Mouse (Mus musculus): ENCODE measurements around the gene Ly6g6e. TPM values are rescaled to one million over a fixed set of nuclear protein-coding genes. Genes with fewer than 3 reads are reported as not detected.

Gene Ly6g6e
- total RNA-seq, 2 experiments from 2014 or later, result 2.4 to 2.7 TPM

- intact Hi-C loops (cut with DNase I), result no loop called here
- DNase-seq (ENCODE audit: low spot score in 2 of 2), result no peak
These were observed 27.7 kb upstream of the Ly6g6e start for GRCm38 (mm10) chr17:35048932-35049440.

DNA sequence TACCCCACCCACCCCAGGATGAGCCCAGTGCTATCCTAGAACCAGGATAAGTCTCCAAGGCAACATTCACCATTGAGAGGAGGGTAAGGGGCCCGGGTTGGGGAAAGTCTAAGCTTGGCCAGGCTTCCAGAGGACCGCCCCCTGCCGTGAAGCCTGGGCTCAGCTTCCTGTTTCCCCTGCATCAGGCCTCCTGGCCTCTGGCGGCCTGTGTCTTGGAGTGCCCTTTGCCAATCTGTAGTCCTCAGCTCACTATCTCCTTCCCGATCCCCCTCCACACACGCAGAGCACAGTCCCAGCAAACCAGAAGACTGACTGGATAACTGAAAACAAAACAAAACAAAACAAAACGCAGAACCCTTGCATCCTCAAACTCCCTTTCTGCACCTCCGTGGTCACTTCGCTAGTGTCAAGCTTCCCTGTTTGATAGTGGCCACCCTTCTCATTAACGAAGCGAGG lies 27.1 kb upstream of the Ly6g6e start, which contains the start of gene Clic1:
Gene Clic1 (plus strand): TSS at position 406 of the 456 bp plus-strand sequence.
- intact Hi-C loops (cut with DNase I), result no loop called here
- DNase-seq (ENCODE audit: low spot score in 2 of 2), result no peak

- DNase-seq (ENCODE audit: low spot score in 2 of 2), result no peak
These were observed 26.5 kb upstream of the Ly6g6e start for GRCm38 (mm10) chr17:35050126-35050750.

GRCm38 (mm10) chr17:35051156-35052086 lies 25.3 kb upstream of the Ly6g6e start:
- peak in 1 of 2 experiments; percentile 18 for DNase-seq (ENCODE audit: low spot score in 2 of 2)
- intact Hi-C loops (cut with DNase I), result no loop called here

More at GRCm38 (mm10) chr17:35050126-35050750, 26.5 kb upstream of the Ly6g6e start:
- intact Hi-C loops (cut with DNase I), result no loop called here

DNA sequence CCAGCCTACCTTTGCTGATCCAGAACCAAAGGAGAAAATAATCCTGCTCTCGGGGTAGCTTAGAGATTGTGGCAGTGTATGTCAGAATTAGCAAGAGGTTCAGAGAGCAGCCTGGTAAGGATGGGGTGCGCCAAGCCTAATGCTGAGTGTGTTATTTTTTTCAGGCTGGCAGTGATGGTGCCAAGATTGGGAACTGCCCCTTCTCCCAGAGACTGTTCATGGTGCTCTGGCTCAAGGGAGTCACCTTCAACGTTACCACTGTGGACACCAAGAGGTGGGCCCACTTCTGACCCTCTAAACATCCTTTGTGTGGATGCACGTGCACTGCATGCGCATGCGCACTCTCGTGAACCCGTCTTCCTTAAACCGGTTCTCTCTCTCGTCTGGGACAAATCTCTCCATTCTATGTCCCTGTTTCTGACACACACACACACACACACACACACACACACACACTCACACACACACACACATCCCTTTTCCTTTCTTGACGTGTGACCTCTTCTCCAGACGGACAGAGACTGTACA lies 24.4 kb upstream of the Ly6g6e start:
- DNase-seq (ENCODE audit: low spot score in 2 of 2), result no peak
- intact Hi-C loops (cut with DNase I), result no loop called here

DNA sequence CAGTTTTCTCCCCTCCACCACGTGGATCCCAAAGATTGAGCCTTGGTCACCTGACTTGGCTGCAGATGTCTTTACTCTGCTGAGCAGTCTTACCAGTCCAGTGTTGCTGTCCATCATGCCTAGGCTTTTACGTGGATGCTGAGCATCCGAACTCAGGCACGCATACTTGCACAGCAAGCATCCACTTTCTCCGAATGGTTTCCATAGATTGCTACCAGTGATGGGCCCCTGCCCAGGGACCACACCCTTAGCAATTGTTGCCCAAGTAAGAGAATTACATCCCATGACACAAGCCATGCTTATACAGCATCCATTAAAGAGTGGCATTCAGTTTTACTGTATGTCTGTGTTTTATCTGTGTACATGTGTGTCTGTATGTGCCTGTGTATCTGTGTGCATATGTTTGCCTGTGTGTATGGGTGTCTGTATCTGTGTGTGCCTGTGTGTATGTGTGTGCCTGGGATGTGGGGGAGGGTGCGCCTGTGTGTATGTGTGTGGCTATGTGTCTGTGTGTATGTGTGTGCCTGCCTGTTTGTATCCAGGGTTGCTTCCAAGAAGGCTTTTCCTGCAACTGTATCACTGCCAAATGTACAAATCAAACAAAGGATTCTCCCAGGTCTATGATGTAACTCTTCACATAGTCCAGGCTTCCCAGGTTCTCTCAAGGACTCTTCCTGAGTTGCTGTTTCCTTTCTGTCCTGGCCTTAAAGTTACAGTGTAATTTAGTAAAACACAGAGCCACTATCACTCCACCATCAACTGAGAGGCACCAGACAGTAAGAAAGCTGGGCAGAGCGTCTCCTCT lies 20.8 kb upstream of the Ly6g6e start:
- no peak for DNase-seq (ENCODE audit: low spot score in 2 of 2)
- intact Hi-C loops (cut with DNase I), result no loop called here

- DNase-seq (ENCODE audit: low spot score in 2 of 2), result no peak
- intact Hi-C loops (cut with DNase I), result no loop called here
These were observed 19.6 kb upstream of the Ly6g6e start for GRCm38 (mm10) chr17:35057090-35057489.

GRCm38 (mm10) chr17:35058316-35058715 lies 18.4 kb upstream of the Ly6g6e start:
- intact Hi-C loops (cut with DNase I), result no loop called here
- DNase-seq (ENCODE audit: low spot score in 2 of 2), result no peak

DNA sequence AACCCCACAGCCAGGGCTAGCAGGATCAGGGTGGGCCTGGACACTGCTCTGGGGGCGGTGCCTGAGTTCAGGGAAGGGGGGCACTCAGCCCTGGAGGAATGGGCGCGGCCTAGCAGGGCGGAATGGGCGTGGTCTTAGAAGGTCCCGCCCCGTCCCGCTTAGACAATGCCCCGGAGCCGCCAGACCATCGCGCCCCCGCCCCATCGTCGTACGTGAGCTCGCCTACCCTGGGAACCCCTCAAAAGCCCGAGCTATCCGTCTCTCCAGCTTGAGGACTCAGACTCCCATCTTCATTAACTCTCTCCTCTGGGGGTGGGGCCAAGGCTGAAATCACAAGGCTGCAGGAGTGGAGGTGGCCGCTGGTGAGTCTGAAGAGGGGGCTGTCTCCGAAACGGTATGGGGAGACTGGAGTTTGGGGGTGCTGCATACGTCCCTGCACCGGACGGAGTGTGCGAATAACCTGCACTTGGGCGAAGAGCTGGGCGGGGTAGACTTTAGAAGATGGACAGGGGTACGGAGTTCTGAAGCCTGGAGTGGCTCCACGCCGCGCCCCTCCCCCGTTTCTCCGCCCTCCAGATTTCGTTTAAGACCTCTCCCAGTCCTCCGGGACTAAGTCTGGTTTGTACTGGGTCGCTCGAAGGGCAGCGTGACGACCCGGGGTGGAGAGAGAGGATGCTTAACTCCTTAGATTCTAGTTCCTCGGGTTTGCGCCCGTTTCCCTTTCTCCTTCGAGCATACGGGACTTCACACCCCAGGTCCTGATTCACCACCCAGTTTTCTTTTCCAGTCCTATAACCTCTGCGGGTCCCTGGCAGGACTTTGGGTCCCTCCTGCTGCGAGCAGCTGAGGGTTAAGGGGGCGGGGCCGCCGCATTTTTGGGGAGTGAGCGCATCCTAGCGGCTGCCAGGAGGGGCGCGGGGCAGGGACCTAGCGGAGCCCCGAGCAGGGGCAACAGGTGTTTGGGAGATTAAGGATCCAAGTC lies 17.5 kb upstream of the Ly6g6e start, which contains the start of gene Ddah2:
Gene Ddah2 (plus strand): TSS at position 125 of the 982 bp plus-strand sequence.
- DNase-seq (ENCODE audit: low spot score in 2 of 2), result peak; percentile 59 to 71
- intact Hi-C loops (cut with DNase I), result loop anchor here (1.0 kb wide), 1 partner anchor 38 kb away; no protein-coding TSS in a partner anchor

DNA sequence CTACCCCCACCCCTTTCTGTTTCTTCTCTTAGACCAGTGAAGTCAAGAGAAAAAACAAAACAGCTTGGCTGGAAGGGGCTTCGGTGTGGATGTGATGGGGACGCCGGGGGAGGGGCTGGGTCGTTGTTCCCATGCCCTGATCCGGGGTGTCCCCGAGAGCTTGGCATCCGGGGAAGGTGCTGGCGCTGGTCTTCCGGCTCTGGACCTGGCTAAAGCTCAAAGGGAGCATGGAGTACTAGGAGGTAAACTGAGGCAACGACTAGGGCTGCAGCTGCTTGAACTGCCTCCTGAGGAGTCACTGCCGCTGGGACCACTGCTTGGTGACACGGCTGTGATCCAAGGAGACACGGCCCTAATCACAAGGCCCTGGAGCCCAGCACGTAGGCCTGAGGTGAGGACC lies 16.6 kb upstream of the Ly6g6e start:
- DNase-seq (ENCODE audit: low spot score in 2 of 2), result no peak
- intact Hi-C loops (cut with DNase I), result no loop called here

- intact Hi-C loops (cut with DNase I), result no loop called here
- DNase-seq (ENCODE audit: low spot score in 2 of 2), result no peak
These were observed 15.9 kb upstream of the Ly6g6e start for GRCm38 (mm10) chr17:35060737-35061297.

- DNase-seq (ENCODE audit: low spot score in 2 of 2), result no peak
- intact Hi-C loops (cut with DNase I), result no loop called here
These were observed 15.4 kb upstream of the Ly6g6e start for GRCm38 (mm10) chr17:35061299-35061698.

GRCm38 (mm10) chr17:35063466-35063865 lies 13.2 kb upstream of the Ly6g6e start:
- no peak for DNase-seq (ENCODE audit: low spot score in 2 of 2)
- intact Hi-C loops (cut with DNase I), result no loop called here

- intact Hi-C loops (cut with DNase I), result no loop called here
- DNase-seq (ENCODE audit: low spot score in 2 of 2), result no peak
These were observed 12.3 kb upstream of the Ly6g6e start for GRCm38 (mm10) chr17:35064378-35064877.

- DNase-seq (ENCODE audit: low spot score in 2 of 2), result no peak
- intact Hi-C loops (cut with DNase I), result no loop called here
These were observed 11.5 kb upstream of the Ly6g6e start, which contains the start of gene Ly6g6c for GRCm38 (mm10) chr17:35064951-35065947. TSS of gene Ly6g6c (plus strand) at chr17:35065388.

- intact Hi-C loops (cut with DNase I), result no loop called here
These were observed 10.6 kb upstream of the Ly6g6e start, which contains the start of gene Mpig6b for GRCm38 (mm10) chr17:35066084-35066483. TSS of gene Mpig6b (minus strand) at chr17:35066184.

More at GRCm38 (mm10) chr17:35066084-35066483, 10.6 kb upstream of the Ly6g6e start, which contains the start of gene Mpig6b:
- no peak for DNase-seq (ENCODE audit: low spot score in 2 of 2)

Measured in left cerebral cortex, postnatal 25 days (tissue).